Mouse (Mus musculus) urinary bladder, postnatal 36 days (tissue): ENCODE measurements around the gene Dph3.
"Not testable (repeated sequence)": the region's sequence is repeated elsewhere in the genome, so short reads cannot be mapped to it uniquely, and the experiment has no call there.

Source experiments
- DNase-seq, 2 experiments: peaks; one replicate each; pipeline ENCODE4 v3.0.0; 2022; ENCODE audit warnings: low spot score in 2 of 2, mixed read lengths in 1 of 2

Gene Dph3

GRCm38 (mm10) chr14:32085486-32086201 is at the start of gene Dph3:
Gene Dph3, minus strand, starts transcription at chr14:32085729.
- peak; percentile 99 for DNase-seq

DNA sequence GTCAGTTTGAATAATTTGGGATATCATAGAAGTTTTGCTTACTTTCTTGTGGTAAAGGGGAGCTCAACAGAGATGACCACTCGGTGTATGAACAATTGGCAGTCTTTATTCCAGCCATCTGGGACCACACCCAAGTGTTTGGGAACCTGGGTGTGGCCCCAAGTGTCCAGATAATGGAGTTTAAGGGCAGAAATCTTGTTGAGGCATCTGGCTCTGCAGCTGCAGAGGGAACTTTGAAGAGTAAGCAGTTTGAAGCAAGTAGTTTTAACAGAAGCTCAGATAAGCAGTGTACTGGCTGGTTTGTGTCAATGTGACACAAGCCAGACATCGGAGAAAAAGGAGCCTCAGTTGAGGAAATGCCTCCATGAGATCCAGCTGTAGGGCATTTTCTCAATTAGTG is 48.8 kb upstream of the Dph3 start:
- DNase-seq = no peak

DNA sequence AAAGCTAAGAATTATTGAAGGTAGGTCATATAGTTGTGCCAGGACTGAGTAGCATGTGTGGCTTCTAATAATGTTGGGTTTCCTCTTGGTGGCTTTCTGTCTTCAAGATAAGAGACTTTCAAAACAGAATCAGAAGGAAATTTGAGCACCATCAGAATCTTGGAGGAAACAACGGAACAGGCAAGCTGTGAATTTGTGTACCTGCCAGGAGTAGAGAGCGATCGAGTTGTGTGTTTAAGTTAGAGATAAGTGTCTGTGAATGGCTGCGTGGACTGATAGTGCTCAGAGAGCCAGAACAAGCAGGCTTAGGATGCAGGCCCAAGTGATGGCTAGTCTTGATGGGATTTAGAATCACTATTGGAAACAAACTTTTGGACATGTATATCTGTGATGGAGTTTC is 46.3 kb upstream of the Dph3 start:
- DNase-seq = no peak

GRCm38 (mm10) chr14:32128409-32128808 is 42.9 kb upstream of the Dph3 start:
- no peak for DNase-seq

GRCm38 (mm10) chr14:32125256-32125655 is 39.7 kb upstream of the Dph3 start:
- not testable (repeated sequence) for DNase-seq

GRCm38 (mm10) chr14:32124261-32124660 is 38.7 kb upstream of the Dph3 start:
- no peak for DNase-seq

DNA sequence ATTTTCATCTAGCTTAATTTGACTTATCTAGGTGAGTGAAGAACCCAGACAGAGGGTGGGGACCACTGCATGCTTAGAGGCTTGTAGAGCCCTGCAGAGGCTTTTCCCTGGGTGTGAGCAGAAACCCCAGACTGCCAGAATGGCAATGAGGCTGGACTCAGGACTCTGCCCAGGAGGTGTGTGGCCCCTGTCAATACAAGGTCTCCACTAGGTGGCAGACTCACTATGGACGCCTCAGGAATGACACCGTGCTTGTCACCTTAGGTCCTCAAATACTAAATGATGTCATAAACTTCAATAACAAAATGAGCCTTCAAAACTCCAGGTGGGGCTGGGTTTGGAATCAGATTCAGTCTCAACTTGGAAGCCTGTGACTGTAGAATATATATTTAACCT is 36.4 kb upstream of the Dph3 start:
- DNase-seq = peak in 1 of 2 experiments; percentile 19

- no peak for DNase-seq
Measured at GRCm38 (mm10) chr14:32120940-32121919, 35.7 kb upstream of the Dph3 start.

DNA sequence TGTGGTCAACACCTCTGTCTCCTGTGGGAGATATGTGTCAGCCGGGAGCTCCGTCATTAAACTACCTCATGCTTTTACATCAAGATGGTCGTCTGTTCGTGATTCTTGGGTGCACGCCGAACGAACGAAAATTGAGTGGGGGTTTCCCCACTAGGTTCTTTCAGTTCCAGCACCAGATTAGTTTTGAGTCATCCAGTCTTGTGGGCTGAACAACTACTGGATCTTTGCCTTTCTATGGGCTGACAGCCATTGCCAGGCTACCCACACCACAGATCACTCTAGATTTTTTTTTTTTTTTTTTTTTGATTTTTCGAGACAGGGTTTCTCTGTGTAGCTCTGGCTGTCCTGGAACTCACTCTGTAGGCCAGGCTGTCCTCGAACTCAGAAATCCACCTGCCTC is 26.6 kb upstream of the Dph3 start:
- not testable (repeated sequence) for DNase-seq

GRCm38 (mm10) chr14:32106911-32107310 is 21.4 kb upstream of the Dph3 start:
- no peak for DNase-seq

- no peak for DNase-seq
Measured at GRCm38 (mm10) chr14:32105663-32106062, 20.1 kb upstream of the Dph3 start.

- no peak for DNase-seq
Measured at GRCm38 (mm10) chr14:32103556-32103955, 18.0 kb upstream of the Dph3 start.

DNA sequence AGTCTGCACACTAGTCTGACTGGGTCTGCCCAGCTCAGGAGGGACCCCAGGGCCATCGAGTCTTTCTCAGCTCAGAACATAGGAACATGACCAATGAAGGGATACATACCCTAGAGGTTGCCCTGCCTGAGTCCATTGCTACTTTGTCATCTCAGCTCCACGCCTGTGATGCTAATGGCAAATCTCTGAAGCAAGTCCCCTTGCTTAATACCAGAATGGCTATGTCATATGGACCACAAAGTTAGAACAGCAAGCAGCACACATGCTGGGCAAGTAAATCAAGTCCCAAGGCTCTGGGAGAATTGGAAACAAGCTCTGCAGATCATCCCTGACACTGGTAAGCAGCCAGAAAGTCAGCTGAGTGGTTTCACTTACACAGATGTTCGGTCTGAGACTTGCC is 13.4 kb upstream of the Dph3 start:
- DNase-seq = no peak

DNA sequence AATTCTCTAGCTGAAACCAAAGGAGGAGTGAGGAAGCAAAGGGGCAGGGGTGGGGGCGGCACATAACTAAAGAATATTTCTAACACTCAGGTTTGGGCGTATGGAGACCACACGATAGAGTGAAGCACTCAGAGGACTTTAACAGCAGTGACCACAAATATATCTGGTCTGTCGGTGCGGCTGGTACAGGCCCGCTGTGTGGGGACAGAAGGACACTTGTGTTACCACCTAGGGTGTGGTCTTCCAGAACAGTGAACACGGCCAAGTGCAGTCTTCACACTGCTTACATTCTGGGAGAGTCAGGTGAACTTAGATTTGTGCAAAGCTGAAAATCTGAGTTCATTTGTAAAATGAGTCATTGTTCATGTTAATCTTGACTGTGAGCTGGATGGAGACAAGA is 12.2 kb upstream of the Dph3 start:
- DNase-seq = no peak

GRCm38 (mm10) chr14:32096740-32097139 is 11.2 kb upstream of the Dph3 start:
- no peak for DNase-seq

- no peak for DNase-seq
Measured at GRCm38 (mm10) chr14:32095646-32096045, 10.1 kb upstream of the Dph3 start.

GRCm38 (mm10) chr14:32093500-32094117 is 8.1 kb upstream of the Dph3 start:
- DNase-seq = no peak

GRCm38 (mm10) chr14:32093018-32093417 is 7.5 kb upstream of the Dph3 start:
- DNase-seq = no peak

GRCm38 (mm10) chr14:32091704-32092103 is 6.2 kb upstream of the Dph3 start:
- no peak for DNase-seq

DNA sequence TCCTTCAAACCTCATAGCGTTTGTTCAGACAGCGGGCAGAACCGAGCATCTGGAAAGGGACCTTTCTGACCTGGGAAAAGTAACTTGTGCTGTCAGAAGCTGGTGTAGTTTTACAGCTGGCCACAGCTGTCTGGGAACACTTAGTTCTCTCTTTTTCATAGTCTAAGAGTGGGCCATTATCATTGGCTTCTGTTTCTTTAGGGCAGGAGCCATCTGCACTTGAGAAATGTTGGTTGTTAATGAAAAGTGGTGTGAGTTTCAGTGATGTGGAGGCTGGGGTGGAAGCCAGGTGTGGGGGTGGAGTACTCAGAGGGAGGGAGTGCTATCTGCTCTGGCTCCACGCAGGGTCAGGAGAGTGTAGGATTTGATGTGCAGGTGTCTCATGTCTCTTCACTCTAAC is 5.6 kb upstream of the Dph3 start:
- DNase-seq = no peak

DNA sequence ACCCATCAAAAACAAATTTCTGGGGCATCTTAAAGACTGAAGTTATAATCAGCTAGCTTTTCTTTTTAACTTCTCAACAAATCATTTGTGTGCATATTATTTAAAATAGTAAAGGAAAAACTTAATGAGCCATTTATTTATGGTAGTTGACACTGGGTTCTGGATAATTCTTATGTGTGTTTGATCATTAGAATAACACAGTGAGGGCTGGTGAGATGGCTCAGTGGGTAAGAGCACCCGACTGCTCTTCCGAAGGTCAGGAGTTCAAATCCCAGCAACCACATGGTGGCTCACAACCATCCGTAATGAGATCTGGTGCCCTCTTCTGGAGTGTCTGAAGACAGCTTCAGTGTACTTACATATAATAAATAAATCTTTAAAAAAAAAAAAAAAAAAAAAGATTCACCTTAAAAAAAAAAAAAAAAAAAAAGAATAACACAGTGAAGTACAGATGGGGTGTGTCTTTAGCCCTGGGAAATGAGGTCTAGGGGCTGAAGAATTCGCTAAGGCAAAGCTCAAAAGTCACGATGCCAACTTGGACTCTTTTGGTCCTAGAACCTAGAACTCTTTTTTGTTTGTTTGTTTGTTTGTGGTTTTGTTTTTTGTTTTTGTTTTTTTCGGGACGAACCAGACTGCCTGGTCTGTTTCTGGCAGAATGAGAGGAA is 2.2 kb upstream of the Dph3 start:
- DNase-seq = not testable (repeated sequence)

- no peak for DNase-seq
Measured at GRCm38 (mm10) chr14:32086226-32086625, 697 bp upstream of the Dph3 start.
